Mouse (Mus musculus): Measurements from ENCODE around the gene Tigd4.

Tigd4 gene

GRCm38 (mm10) chr3:84598756-84599155 lies 5.4 kb downstream of the Tigd4 start:
- CTCF ChIA-PET = interaction anchor here in 1 of 4 experiments (0.5 kb wide), 1 partner anchor 115 kb away, joined by 5 read pairs; no protein-coding TSS in a partner anchor

GRCm38 (mm10) chr3:84601870-84602495 lies 8.6 kb downstream of the Tigd4 start:
- ChIA-PET CTCF (no interaction called here), POLR2A (interaction anchor here in 2 of 4 experiments (0.6 to 1.3 kb wide), 2 partner anchors 13 to 287 kb away, joined by 3 to 4 read pairs; no protein-coding TSS in a partner anchor)

More at GRCm38 (mm10) chr3:84598756-84599155, 5.4 kb downstream of the Tigd4 start:
- POLR2A ChIA-PET = no interaction called here

- POLR2A ChIA-PET = interaction anchor here in 1 of 4 experiments (0.5 to 1.3 kb wide), 4 partner anchors 10 to 302 kb away, joined by 3 to 5 read pairs (median 4); partner anchors contain the start of gene Tigd4
- CTCF ChIA-PET = no interaction called here
Observed at GRCm38 (mm10) chr3:84602759-84603158, 9.4 kb downstream of the Tigd4 start.

GRCm38 (mm10) chr3:84603212-84603611 lies 9.8 kb downstream of the Tigd4 start:
- ChIA-PET CTCF (interaction anchor here in 3 of 4 experiments (0.6 to 1.2 kb wide), 3 partner anchors 12 to 289 kb away, joined by 3 to 7 read pairs (median 3); no protein-coding TSS in a partner anchor), POLR2A (interaction anchor here in 1 of 4 experiments (0.5 to 1.3 kb wide), 6 partner anchors 10 to 350 kb away, joined by 3 to 5 read pairs (median 4); partner anchors contain the start of gene Tigd4)

GRCm38 (mm10) chr3:84610183-84610710 lies 16.9 kb downstream of the Tigd4 start:
- POLR2A ChIA-PET = interaction anchor here in 2 of 4 experiments (0.5 to 1.4 kb wide), 4 partner anchors 27 to 336 kb away, joined by 3 read pairs; no protein-coding TSS in a partner anchor
- CTCF ChIA-PET = no interaction called here

GRCm38 (mm10) chr3:84615050-84615855 lies 21.9 kb downstream of the Tigd4 start:
- ChIA-PET POLR2A (interaction anchor here in 2 of 4 experiments (0.8 to 2.3 kb wide), 5 partner anchors 12 to 50 kb away, joined by 3 to 8 read pairs (median 4); partner anchors contain the start of gene Tmem154 (in 1 of the 2)), CTCF (interaction anchor here (0.5 to 1.9 kb wide), 39 partner anchors 8 to 439 kb away, joined by 3 to 14 read pairs (median 3); partner anchors contain the start of gene Arfip1 (in 1 of the 4))

- CTCF ChIA-PET = interaction anchor here (0.6 to 1.9 kb wide), 29 partner anchors 9 to 322 kb away, joined by 3 to 14 read pairs (median 3); partner anchors contain the start of gene Arfip1 (in 1 of the 4)
- POLR2A ChIA-PET = interaction anchor here in 3 of 4 experiments (0.5 to 2.3 kb wide), 7 partner anchors 12 to 209 kb away, joined by 3 to 8 read pairs (median 4); partner anchors contain the start of gene Tmem154 (in 1 of the 3)
Observed at GRCm38 (mm10) chr3:84615856-84616225, 22.5 kb downstream of the Tigd4 start.

GRCm38 (mm10) chr3:84618627-84619026 lies 25.3 kb downstream of the Tigd4 start:
- POLR2A ChIA-PET = no interaction called here

GRCm38 (mm10) chr3:84619056-84619455 lies 25.7 kb downstream of the Tigd4 start:
- ChIA-PET CTCF (interaction anchor here in 2 of 4 experiments (0.7 to 0.8 kb wide), 2 partner anchors 63 to 1339 kb away, joined by 3 read pairs; no protein-coding TSS in a partner anchor), POLR2A (no interaction called here)

More at GRCm38 (mm10) chr3:84618627-84619026, 25.3 kb downstream of the Tigd4 start:
- CTCF ChIA-PET = interaction anchor here in 1 of 4 experiments (0.8 kb wide), 1 partner anchor 63 kb away, joined by 3 read pairs; no protein-coding TSS in a partner anchor

- ChIA-PET CTCF (interaction anchor here in 1 of 4 experiments (0.7 kb wide), 1 partner anchor 1338 kb away, joined by 3 read pairs; no protein-coding TSS in a partner anchor), POLR2A (no interaction called here)
Observed at GRCm38 (mm10) chr3:84619725-84620124, 26.4 kb downstream of the Tigd4 start.

GRCm38 (mm10) chr3:84622026-84622425 lies 28.7 kb downstream of the Tigd4 start:
- POLR2A ChIA-PET = interaction anchor here in 1 of 4 experiments (0.6 kb wide), 1 partner anchor 8 kb away, joined by 5 read pairs; no protein-coding TSS in a partner anchor
- CTCF ChIA-PET = interaction anchor here in 1 of 4 experiments (0.6 kb wide), 1 partner anchor 726 kb away, joined by 3 read pairs; no protein-coding TSS in a partner anchor

GRCm38 (mm10) chr3:84631586-84631985 lies 38.2 kb downstream of the Tigd4 start:
- POLR2A ChIA-PET = interaction anchor here in 2 of 4 experiments (0.7 to 1.1 kb wide), 2 partner anchors 22 to 541 kb away, joined by 4 to 6 read pairs; no protein-coding TSS in a partner anchor

GRCm38 (mm10) chr3:84637095-84637494 lies 43.7 kb downstream of the Tigd4 start:
- CTCF ChIA-PET = no interaction called here

More at GRCm38 (mm10) chr3:84631586-84631985, 38.2 kb downstream of the Tigd4 start:
- CTCF ChIA-PET = interaction anchor here (0.6 to 1.9 kb wide), 11 partner anchors 8 to 433 kb away, joined by 3 to 10 read pairs (median 4); no protein-coding TSS in a partner anchor

GRCm38 (mm10) chr3:84637890-84638578 lies 44.7 kb downstream of the Tigd4 start:
- ChIA-PET CTCF (interaction anchor here in 3 of 4 experiments (0.7 to 1.0 kb wide), 4 partner anchors 9 to 323 kb away, joined by 3 to 4 read pairs (median 3); no protein-coding TSS in a partner anchor), POLR2A (interaction anchor here (0.5 to 8.1 kb wide), 22 partner anchors 9 to 177 kb away, joined by 3 to 110 read pairs (median 4); partner anchors contain the start of genes Fbxw7 (in 1 of the 4) and Tmem154 (in 1 of the 4))

More at GRCm38 (mm10) chr3:84637095-84637494, 43.7 kb downstream of the Tigd4 start:
- POLR2A ChIA-PET = interaction anchor here in 2 of 4 experiments (0.6 to 8.1 kb wide), 6 partner anchors 10 to 236 kb away, joined by 3 to 110 read pairs (median 4); no protein-coding TSS in a partner anchor

GRCm38 (mm10) chr3:84638858-84639257 lies 45.5 kb downstream of the Tigd4 start:
- ChIA-PET CTCF (interaction anchor here in 2 of 4 experiments (0.6 to 1.0 kb wide), 4 partner anchors 9 to 361 kb away, joined by 3 to 4 read pairs (median 4); no protein-coding TSS in a partner anchor), POLR2A (interaction anchor here (0.5 to 8.1 kb wide), 28 partner anchors 8 to 177 kb away, joined by 3 to 110 read pairs (median 4); partner anchors contain the start of genes Arfip1 (in 1 of the 4), Fbxw7 (in 1 of the 4) and Tmem154 (in 1 of the 4))

- ChIA-PET POLR2A (interaction anchor here (0.5 to 8.1 kb wide), 24 partner anchors 8 to 355 kb away, joined by 3 to 110 read pairs (median 4); partner anchors contain the start of genes Arfip1 (in 1 of the 4), Fbxw7 (in 1 of the 4) and Tmem154 (in 1 of the 4)), CTCF (interaction anchor here in 3 of 4 experiments (0.5 to 1.9 kb wide), 6 partner anchors 14 to 362 kb away, joined by 3 to 5 read pairs (median 4); no protein-coding TSS in a partner anchor)
Observed at GRCm38 (mm10) chr3:84639767-84640500, 46.6 kb downstream of the Tigd4 start.

Data from embryonic stem cell, embryonic (primary cell).